Mouse (Mus musculus): ENCODE data around the gene Zfp523. TPM values are rescaled to one million over a fixed set of nuclear protein-coding genes. Genes with fewer than 3 reads are reported as not detected.

Gene Zfp523
- polyA plus RNA-seq, 1 experiment from 2014 or later, result 32.4 TPM

GRCm38 (mm10) chr17:28141771-28142699 lies 34.9 kb upstream of the Zfp523 start, which contains the start of gene Scube3:
Gene Scube3 (plus strand): TSS chr17:28142141.
- Histone ChIP-seq H3K4me1 (peaks cover 80% of the 10 kb centered on the region), H3K36me3 (0 out of 2 replicates have a peak, but pooled peaks cover 9% of the 10 kb centered on the region), H3K9me3 (replicated peaks) (no peaks in the 10 kb centered on the region), H3K27me3 (ENCODE audit: low read depth, poor library complexity, severe bottlenecking) (peaks cover 78% of the 10 kb centered on the region), H3K4me3 (peak within 1 kb of the TSS; percentile 91), H3K27ac (replicated peaks) (peak within 1 kb of the TSS; percentile 99)
- WGBS, result under 1% methylated on average over 95 of the region's 97 CpGs
- peak; percentile 89 for DNase-seq (ENCODE audit: low spot score)

GRCm38 (mm10) chr17:28142700-28143610 lies 34.0 kb upstream of the Zfp523 start:
- H3K4me3 ChIP-seq, result peak overlapping the region; percentile 91
- H3K4me1 ChIP-seq, result peaks cover 89% of the 10 kb centered on the region
- DNase-seq (ENCODE audit: low spot score), result peak; percentile 74
- H3K27me3 ChIP-seq (ENCODE audit: low read depth, poor library complexity, severe bottlenecking), result peaks cover 72% of the 10 kb centered on the region
- under 1% methylated on average over 33 of the region's 33 CpGs for WGBS
- H3K9me3 ChIP-seq (replicated peaks), result no peaks in the 10 kb centered on the region
- peak overlapping the region; percentile 99 for H3K27ac ChIP-seq (replicated peaks)
- peaks cover 12% of the 10 kb centered on the region for H3K36me3 ChIP-seq

GRCm38 (mm10) chr17:28143751-28144150 lies 33.2 kb upstream of the Zfp523 start:
- Histone ChIP-seq H3K27ac (replicated peaks) (peak overlapping the region; percentile 99), H3K4me1 (peaks cover 93% of the 10 kb centered on the region), H3K9me3 (replicated peaks) (no peaks in the 10 kb centered on the region), H3K4me3 (peak overlapping the region; percentile 91), H3K27me3 (ENCODE audit: low read depth, poor library complexity, severe bottlenecking) (peaks cover 66% of the 10 kb centered on the region), H3K36me3 (peaks cover 20% of the 10 kb centered on the region)
- peak; percentile 59 for DNase-seq (ENCODE audit: low spot score)
- under 1% methylated on average over 9 of the region's 9 CpGs for WGBS

GRCm38 (mm10) chr17:28144241-28144640 lies 32.7 kb upstream of the Zfp523 start:
- WGBS, result 5% methylated on average over 6 of the region's 6 CpGs
- peaks cover 25% of the 10 kb centered on the region for H3K36me3 ChIP-seq
- peak overlapping the region; percentile 91 for H3K4me3 ChIP-seq
- DNase-seq (ENCODE audit: low spot score), result no peak
- H3K27ac ChIP-seq (replicated peaks), result peak overlapping the region; percentile 99
- peaks cover 61% of the 10 kb centered on the region for H3K27me3 ChIP-seq (ENCODE audit: low read depth, poor library complexity, severe bottlenecking)
- H3K4me1 ChIP-seq, result peaks cover 93% of the 10 kb centered on the region
- no peaks in the 10 kb centered on the region for H3K9me3 ChIP-seq (replicated peaks)

GRCm38 (mm10) chr17:28148288-28148687 lies 28.6 kb upstream of the Zfp523 start:
- Histone ChIP-seq H3K27ac (replicated peaks) (no peak overlapping the region), H3K4me3 (no peak overlapping the region), H3K27me3 (ENCODE audit: low read depth, poor library complexity, severe bottlenecking) (peaks cover 31% of the 10 kb centered on the region), H3K9me3 (replicated peaks) (no peaks in the 10 kb centered on the region), H3K36me3 (peaks cover 52% of the 10 kb centered on the region), H3K4me1 (peaks cover 71% of the 10 kb centered on the region)
- whole genome bisulfite sequencing, result 86% methylated on average over 3 of the region's 3 CpGs
- no peak for DNase-seq (ENCODE audit: low spot score)

GRCm38 (mm10) chr17:28149734-28150133 lies 27.2 kb upstream of the Zfp523 start:
- no peaks in the 10 kb centered on the region for H3K9me3 ChIP-seq (replicated peaks)
- peaks cover 66% of the 10 kb centered on the region for H3K36me3 ChIP-seq
- peaks cover 57% of the 10 kb centered on the region for H3K4me1 ChIP-seq
- H3K27ac ChIP-seq (replicated peaks), result peak overlapping the region; percentile 38; the same call in 1 of the 2 replicates
- DNase-seq (ENCODE audit: low spot score), result no peak
- H3K27me3 ChIP-seq (ENCODE audit: low read depth, poor library complexity, severe bottlenecking), result peaks cover 24% of the 10 kb centered on the region
- H3K4me3 ChIP-seq, result no peak overlapping the region
- WGBS, result 71% methylated on average over 8 of the region's 8 CpGs

GRCm38 (mm10) chr17:28150456-28150855 lies 26.5 kb upstream of the Zfp523 start:
- WGBS, result 73% methylated on average over 12 of the region's 12 CpGs
- Histone ChIP-seq H3K27me3 (ENCODE audit: low read depth, poor library complexity, severe bottlenecking) (peaks cover 19% of the 10 kb centered on the region), H3K4me3 (no peak overlapping the region), H3K4me1 (peaks cover 50% of the 10 kb centered on the region), H3K27ac (replicated peaks) (peak overlapping the region; percentile 28; the same call in 1 of the 2 replicates), H3K36me3 (peaks cover 73% of the 10 kb centered on the region), H3K9me3 (replicated peaks) (no peaks in the 10 kb centered on the region)
- DNase-seq (ENCODE audit: low spot score), result no peak

GRCm38 (mm10) chr17:28153095-28153494 lies 23.8 kb upstream of the Zfp523 start:
- peaks cover 35% of the 10 kb centered on the region for H3K4me1 ChIP-seq
- H3K9me3 ChIP-seq (replicated peaks), result no peaks in the 10 kb centered on the region

GRCm38 (mm10) chr17:28154970-28155369 lies 22.0 kb upstream of the Zfp523 start:
- no peak for DNase-seq (ENCODE audit: low spot score)
- Histone ChIP-seq H3K4me3 (no peak overlapping the region), H3K27ac (replicated peaks) (no peak overlapping the region), H3K9me3 (replicated peaks) (no peaks in the 10 kb centered on the region), H3K4me1 (peaks cover 30% of the 10 kb centered on the region), H3K27me3 (ENCODE audit: low read depth, poor library complexity, severe bottlenecking) (peaks cover 34% of the 10 kb centered on the region), H3K36me3 (peaks cover 86% of the 10 kb centered on the region)
- 90% methylated on average over 8 of the region's 8 CpGs for WGBS

More at GRCm38 (mm10) chr17:28153095-28153494, 23.8 kb upstream of the Zfp523 start:
- Histone ChIP-seq H3K4me3 (no peak overlapping the region), H3K36me3 (peaks cover 86% of the 10 kb centered on the region), H3K27ac (replicated peaks) (no peak overlapping the region), H3K27me3 (ENCODE audit: low read depth, poor library complexity, severe bottlenecking) (peaks cover 15% of the 10 kb centered on the region)
- WGBS, result 91% methylated on average over 6 of the region's 6 CpGs
- no peak for DNase-seq (ENCODE audit: low spot score)

- DNase-seq (ENCODE audit: low spot score), result no peak
- Histone ChIP-seq H3K4me1 (peaks cover 44% of the 10 kb centered on the region), H3K36me3 (peaks cover 100% of the 10 kb centered on the region), H3K4me3 (no peak overlapping the region), H3K27me3 (ENCODE audit: low read depth, poor library complexity, severe bottlenecking) (peaks cover 79% of the 10 kb centered on the region), H3K27ac (replicated peaks) (no peak overlapping the region), H3K9me3 (replicated peaks) (no peaks in the 10 kb centered on the region)
- WGBS, result 23% methylated on average over 10 of the region's 10 CpGs
These were observed 16.6 kb upstream of the Zfp523 start for GRCm38 (mm10) chr17:28160361-28160760.

GRCm38 (mm10) chr17:28161310-28161881 lies 15.5 kb upstream of the Zfp523 start:
- Histone ChIP-seq H3K27me3 (ENCODE audit: low read depth, poor library complexity, severe bottlenecking) (peaks cover 81% of the 10 kb centered on the region), H3K27ac (replicated peaks) (0 out of 2 replicates have a peak overlapping the region, but pooled peaks have one; percentile 0)
- WGBS, result 29% methylated on average over 11 of the region's 11 CpGs

GRCm38 (mm10) chr17:28163666-28164065 lies 13.3 kb upstream of the Zfp523 start:
- peaks cover 27% of the 10 kb centered on the region for H3K4me1 ChIP-seq
- peak; percentile 82 for DNase-seq (ENCODE audit: low spot score)
- H3K9me3 ChIP-seq (replicated peaks), result no peaks in the 10 kb centered on the region
- H3K27ac ChIP-seq (replicated peaks), result no peak overlapping the region
- WGBS, result 5% methylated on average over 6 of the region's 6 CpGs
- H3K36me3 ChIP-seq, result peaks cover 100% of the 10 kb centered on the region
- H3K27me3 ChIP-seq (ENCODE audit: low read depth, poor library complexity, severe bottlenecking), result peaks cover 60% of the 10 kb centered on the region
- H3K4me3 ChIP-seq, result no peak overlapping the region

More at GRCm38 (mm10) chr17:28161310-28161881, 15.5 kb upstream of the Zfp523 start:
- no peak for DNase-seq (ENCODE audit: low spot score)
- Histone ChIP-seq H3K4me3 (no peak overlapping the region), H3K36me3 (peaks cover 100% of the 10 kb centered on the region), H3K9me3 (replicated peaks) (no peaks in the 10 kb centered on the region), H3K4me1 (peaks cover 42% of the 10 kb centered on the region)

Data from midbrain, embryonic 10.5 days (tissue).